Mouse (Mus musculus): Measurements from ENCODE around the gene Trak2. TPM values are rescaled to one million over a fixed set of nuclear protein-coding genes. Genes with fewer than 3 reads are reported as not detected.

The Trak2 gene
- 29.6 and 32.6 TPM in 2 replicates for polyA plus RNA-seq (2014; fragmentation: Nextera tagmentation; extraction: Ambion mirVana)

DNA sequence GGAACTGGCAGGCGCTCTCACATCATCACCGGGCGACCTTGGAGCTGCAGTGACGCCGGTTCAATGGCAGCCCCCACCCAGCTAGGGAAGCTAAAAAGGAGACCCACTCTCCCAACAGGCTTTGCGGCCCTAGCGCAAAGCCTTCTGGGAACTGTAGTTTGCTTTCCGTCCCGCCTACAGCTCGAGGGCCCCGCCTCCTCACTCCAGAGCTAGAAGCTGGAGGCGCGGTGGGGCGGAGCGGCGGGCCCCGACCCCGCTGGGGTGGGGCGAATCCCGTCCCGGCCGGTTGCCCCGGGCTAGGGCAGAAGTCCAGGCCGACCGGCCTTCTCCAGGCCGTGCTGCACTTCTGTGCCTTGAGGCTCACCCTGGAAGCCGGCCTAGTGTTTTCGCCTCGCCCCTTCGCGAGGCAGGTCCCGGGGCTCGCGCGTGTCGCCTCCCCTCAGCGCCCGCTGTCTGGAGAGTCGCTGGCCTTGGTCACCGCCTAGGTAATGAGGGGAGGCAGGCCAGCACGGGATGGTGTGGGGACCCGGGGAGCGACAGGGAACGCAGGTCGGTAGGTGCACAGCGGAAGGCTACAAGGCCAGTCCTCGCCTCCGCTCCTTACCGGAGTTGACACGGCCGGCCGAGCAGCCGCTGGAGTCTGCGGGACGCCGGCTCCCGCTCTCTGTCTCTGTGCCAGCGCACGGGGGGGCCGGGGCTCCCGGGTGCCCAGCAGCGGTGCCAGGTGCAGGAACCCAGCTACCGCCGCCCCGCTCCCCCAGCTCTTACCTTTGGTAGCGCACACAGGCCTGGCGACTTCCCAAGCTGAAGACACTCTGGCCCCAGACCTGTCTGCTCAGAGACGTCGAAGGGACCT is at the start of gene Trak2, which contains the start of gene Stradb:
Trak2 (minus strand) TSS at position 65 of the 856 bp plus-strand sequence.
Stradb (plus strand) TSS at position 157 of the 856 bp plus-strand sequence.
- Histone ChIP-seq H3K27me3 (ENCODE audit: control insufficient read depth, insufficient read depth, low read length) (no peaks in the 10 kb centered on the region), H3K27ac (replicated peaks in 1 of 2; ENCODE audit: control insufficient read depth in 1 of 2, insufficient read depth in 1 of 2, low read depth in 2 of 2, low read length in 2 of 2) (peak within 1 kb of the TSS; percentile 78 to 93), H3K4me1 (ENCODE audit: control insufficient read depth in 2 of 2, insufficient read depth in 2 of 2, low read length in 2 of 2) (peaks cover 9 to 34% of the 10 kb centered on the region in 2 experiments), H3K4me2 (ENCODE audit: low read length) (peak within 1 kb of the TSS; percentile 77), H3K4me3 (ENCODE audit: control insufficient read depth in 1 of 2, insufficient read depth in 1 of 2, low read depth in 1 of 2, low read length in 2 of 2) (peak within 1 kb of the TSS; percentile 70 to 93), H3K36me3 (ENCODE audit: control insufficient read depth, insufficient read depth, low read length) (0 out of 2 replicates have a peak, but pooled peaks cover 6% of the 10 kb centered on the region), H3K9ac (ENCODE audit: low read length) (peak within 1 kb of the TSS; percentile 94), H3K9me3 (ENCODE audit: control insufficient read depth, low read length) (no peaks in the 10 kb centered on the region)
- peak; percentile 96 for ATAC-seq (ENCODE audit: insufficient number of reproducible peaks, insufficient read depth, low FRiP score, low read depth)
- WGBS, result under 1% methylated on average over 69 of the region's 69 CpGs

DNA sequence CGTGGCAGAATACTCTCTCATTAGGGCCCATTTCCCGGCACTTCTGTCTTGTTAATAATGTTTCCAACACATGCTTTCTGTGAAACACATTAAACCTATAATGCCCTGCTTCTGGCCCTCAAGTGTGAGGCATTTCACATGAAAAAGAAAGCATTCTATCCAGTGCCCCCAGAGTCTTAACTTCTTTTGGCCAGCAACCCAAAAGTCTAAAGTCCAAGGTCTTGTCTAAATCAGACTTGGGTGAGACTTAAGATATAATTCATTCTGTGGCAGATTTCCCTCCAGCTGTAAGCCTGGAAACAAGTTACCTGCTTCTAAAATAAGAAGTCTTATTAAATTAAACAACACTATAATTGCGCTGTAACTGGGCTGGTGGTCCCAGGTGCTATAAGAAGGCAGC is 48.3 kb upstream of the Trak2 start:
- Histone ChIP-seq H3K27me3 (ENCODE audit: control insufficient read depth, insufficient read depth, low read length) (no peaks in the 10 kb centered on the region), H3K4me2 (ENCODE audit: low read length) (no peak overlapping the region), H3K9ac (ENCODE audit: low read length) (no peak overlapping the region), H3K4me1 (ENCODE audit: control insufficient read depth in 2 of 2, insufficient read depth in 2 of 2, low read length in 2 of 2) (no peaks in the 10 kb centered on the region), H3K9me3 (ENCODE audit: control insufficient read depth, low read length) (no peaks in the 10 kb centered on the region), H3K36me3 (ENCODE audit: control insufficient read depth, insufficient read depth, low read length) (no peaks in the 10 kb centered on the region), H3K4me3 (ENCODE audit: control insufficient read depth in 1 of 2, insufficient read depth in 1 of 2, low read depth in 1 of 2, low read length in 2 of 2) (no peak overlapping the region), H3K27ac (replicated peaks in 1 of 2; ENCODE audit: control insufficient read depth in 1 of 2, insufficient read depth in 1 of 2, low read depth in 2 of 2, low read length in 2 of 2) (no peak overlapping the region)
- WGBS, result 73% methylated on average over 3 of the region's 3 CpGs
- no peak for ATAC-seq (ENCODE audit: insufficient number of reproducible peaks, insufficient read depth, low FRiP score, low read depth)

DNA sequence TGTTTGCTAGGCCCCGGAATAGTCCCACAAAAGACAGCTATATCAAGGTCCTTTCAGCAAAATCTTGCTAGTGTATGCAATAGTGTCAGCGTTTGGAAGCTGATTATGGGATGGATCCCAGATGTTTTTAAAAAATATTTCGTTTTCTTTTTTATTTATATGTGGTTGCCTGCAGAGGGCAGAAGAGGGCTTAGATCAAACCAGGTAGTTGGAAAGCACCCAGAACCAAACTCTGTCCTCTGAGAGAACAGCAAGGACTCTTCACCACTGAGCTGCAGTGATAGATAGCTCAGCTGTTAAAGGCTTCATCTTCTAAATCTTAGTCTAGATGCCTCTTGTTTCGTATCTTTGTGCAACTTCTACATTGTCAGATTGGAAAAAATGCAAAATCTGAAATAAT is 36.0 kb upstream of the Trak2 start:
- H3K9ac ChIP-seq (ENCODE audit: low read length), result no peak overlapping the region
- no peak overlapping the region for H3K4me2 ChIP-seq (ENCODE audit: low read length)
- 34% methylated on average over 4 of the region's 4 CpGs for WGBS
- no peak overlapping the region for H3K4me3 ChIP-seq (ENCODE audit: control insufficient read depth in 1 of 2, insufficient read depth in 1 of 2, low read depth in 1 of 2, low read length in 2 of 2)
- ATAC-seq (ENCODE audit: insufficient number of reproducible peaks, insufficient read depth, low FRiP score, low read depth), result no peak
- no peaks in the 10 kb centered on the region for H3K27me3 ChIP-seq (ENCODE audit: control insufficient read depth, insufficient read depth, low read length)
- no peaks in the 10 kb centered on the region for H3K9me3 ChIP-seq (ENCODE audit: control insufficient read depth, low read length)
- no peaks in the 10 kb centered on the region for H3K4me1 ChIP-seq (ENCODE audit: control insufficient read depth in 2 of 2, insufficient read depth in 2 of 2, low read length in 2 of 2)
- no peaks in the 10 kb centered on the region for H3K36me3 ChIP-seq (ENCODE audit: control insufficient read depth, insufficient read depth, low read length)
- no peak overlapping the region for H3K27ac ChIP-seq (replicated peaks in 1 of 2; ENCODE audit: control insufficient read depth in 1 of 2, insufficient read depth in 1 of 2, low read depth in 2 of 2, low read length in 2 of 2)

DNA sequence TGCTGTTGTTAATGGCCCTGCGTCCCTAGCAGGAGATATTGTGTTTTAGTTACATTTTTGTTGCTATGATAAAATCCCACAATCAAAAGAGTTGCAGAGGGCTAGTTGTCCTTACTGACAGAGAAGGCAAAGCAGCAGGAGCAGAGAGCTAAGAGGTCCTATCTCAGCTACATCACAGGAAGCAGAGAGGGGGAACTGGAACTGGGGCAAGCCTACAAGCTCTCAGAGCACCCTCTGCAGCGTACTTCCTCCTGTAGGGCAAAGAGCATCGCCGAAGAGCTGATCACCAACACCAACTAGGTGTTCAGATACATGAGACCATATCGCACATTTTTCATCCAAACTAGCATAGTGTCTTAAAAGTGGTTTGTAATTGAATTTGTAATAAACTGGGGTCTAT is 22.1 kb upstream of the Trak2 start:
- H3K4me1 ChIP-seq (ENCODE audit: control insufficient read depth in 2 of 2, insufficient read depth in 2 of 2, low read length in 2 of 2), result no peaks in the 10 kb centered on the region
- no peak overlapping the region for H3K27ac ChIP-seq (replicated peaks in 1 of 2; ENCODE audit: control insufficient read depth in 1 of 2, insufficient read depth in 1 of 2, low read depth in 2 of 2, low read length in 2 of 2)
- H3K27me3 ChIP-seq (ENCODE audit: control insufficient read depth, insufficient read depth, low read length), result no peaks in the 10 kb centered on the region
- H3K9ac ChIP-seq (ENCODE audit: low read length), result no peak overlapping the region
- no peaks in the 10 kb centered on the region for H3K9me3 ChIP-seq (ENCODE audit: control insufficient read depth, low read length)
- ATAC-seq (ENCODE audit: insufficient number of reproducible peaks, insufficient read depth, low FRiP score, low read depth), result no peak
- H3K4me3 ChIP-seq (ENCODE audit: control insufficient read depth in 1 of 2, insufficient read depth in 1 of 2, low read depth in 1 of 2, low read length in 2 of 2), result no peak overlapping the region
- WGBS, result 84% methylated on average over 5 of the region's 5 CpGs
- peaks cover 32% of the 10 kb centered on the region for H3K36me3 ChIP-seq (ENCODE audit: control insufficient read depth, insufficient read depth, low read length)
- no peak overlapping the region for H3K4me2 ChIP-seq (ENCODE audit: low read length)

DNA sequence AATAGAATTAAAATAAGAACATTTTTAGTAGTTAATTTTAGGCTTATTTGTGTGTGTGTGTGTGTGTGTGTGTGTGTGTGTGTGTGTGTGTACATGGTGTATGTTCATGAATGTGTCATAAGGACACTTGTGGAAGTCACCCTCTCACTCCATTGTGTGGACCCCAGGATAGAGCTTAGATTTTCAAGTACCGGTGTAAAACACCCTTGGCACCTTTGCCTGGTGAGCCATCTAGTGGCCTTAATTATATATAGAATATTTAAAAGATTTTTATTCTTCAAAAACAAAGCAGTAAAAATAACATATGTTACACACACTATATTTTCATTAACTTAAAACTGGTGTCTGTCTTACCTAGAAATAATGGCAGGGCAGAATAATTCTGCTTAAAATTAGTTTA is 20.5 kb upstream of the Trak2 start:
- H3K4me2 ChIP-seq (ENCODE audit: low read length), result no peak overlapping the region
- no peak overlapping the region for H3K9ac ChIP-seq (ENCODE audit: low read length)
- H3K4me1 ChIP-seq (ENCODE audit: control insufficient read depth in 2 of 2, insufficient read depth in 2 of 2, low read length in 2 of 2), result no peaks in the 10 kb centered on the region
- H3K27me3 ChIP-seq (ENCODE audit: control insufficient read depth, insufficient read depth, low read length), result no peaks in the 10 kb centered on the region
- H3K4me3 ChIP-seq (ENCODE audit: control insufficient read depth in 1 of 2, insufficient read depth in 1 of 2, low read depth in 1 of 2, low read length in 2 of 2), result no peak overlapping the region
- H3K9me3 ChIP-seq (ENCODE audit: control insufficient read depth, low read length), result no peaks in the 10 kb centered on the region
- peaks cover 40% of the 10 kb centered on the region for H3K36me3 ChIP-seq (ENCODE audit: control insufficient read depth, insufficient read depth, low read length)
- WGBS, result 14% methylated on average over 1 of the region's 1 CpGs
- ATAC-seq (ENCODE audit: insufficient number of reproducible peaks, insufficient read depth, low FRiP score, low read depth), result no peak
- no peak overlapping the region for H3K27ac ChIP-seq (replicated peaks in 1 of 2; ENCODE audit: control insufficient read depth in 1 of 2, insufficient read depth in 1 of 2, low read depth in 2 of 2, low read length in 2 of 2)

DNA sequence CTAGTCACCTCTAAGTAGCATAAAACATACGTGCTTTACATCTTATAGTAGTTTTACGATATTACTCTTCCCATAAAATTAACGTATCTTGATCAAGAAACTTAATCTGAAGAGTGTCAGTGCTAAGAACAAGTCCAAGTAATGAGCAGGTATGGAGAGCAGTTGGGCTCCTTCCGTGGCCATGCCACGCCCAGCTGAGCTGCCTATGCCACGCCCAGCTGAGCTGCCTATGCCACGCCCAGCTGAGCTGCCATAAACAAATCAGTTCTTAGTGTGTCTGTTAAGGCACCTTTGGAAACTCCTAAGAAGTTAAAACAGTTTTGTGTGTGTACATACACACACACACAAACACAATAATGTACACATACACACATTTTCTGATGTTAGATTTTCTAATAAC is 19.9 kb upstream of the Trak2 start:
- Histone ChIP-seq H3K9ac (ENCODE audit: low read length) (no peak overlapping the region), H3K4me3 (ENCODE audit: control insufficient read depth in 1 of 2, insufficient read depth in 1 of 2, low read depth in 1 of 2, low read length in 2 of 2) (no peak overlapping the region), H3K4me2 (ENCODE audit: low read length) (no peak overlapping the region), H3K9me3 (ENCODE audit: control insufficient read depth, low read length) (no peaks in the 10 kb centered on the region), H3K27me3 (ENCODE audit: control insufficient read depth, insufficient read depth, low read length) (no peaks in the 10 kb centered on the region), H3K4me1 (ENCODE audit: control insufficient read depth in 2 of 2, insufficient read depth in 2 of 2, low read length in 2 of 2) (no peaks in the 10 kb centered on the region), H3K36me3 (ENCODE audit: control insufficient read depth, insufficient read depth, low read length) (peaks cover 45% of the 10 kb centered on the region), H3K27ac (replicated peaks in 1 of 2; ENCODE audit: control insufficient read depth in 1 of 2, insufficient read depth in 1 of 2, low read depth in 2 of 2, low read length in 2 of 2) (no peak overlapping the region)
- WGBS, result 80% methylated on average over 7 of the region's 7 CpGs
- ATAC-seq (ENCODE audit: insufficient number of reproducible peaks, insufficient read depth, low FRiP score, low read depth), result no peak

DNA sequence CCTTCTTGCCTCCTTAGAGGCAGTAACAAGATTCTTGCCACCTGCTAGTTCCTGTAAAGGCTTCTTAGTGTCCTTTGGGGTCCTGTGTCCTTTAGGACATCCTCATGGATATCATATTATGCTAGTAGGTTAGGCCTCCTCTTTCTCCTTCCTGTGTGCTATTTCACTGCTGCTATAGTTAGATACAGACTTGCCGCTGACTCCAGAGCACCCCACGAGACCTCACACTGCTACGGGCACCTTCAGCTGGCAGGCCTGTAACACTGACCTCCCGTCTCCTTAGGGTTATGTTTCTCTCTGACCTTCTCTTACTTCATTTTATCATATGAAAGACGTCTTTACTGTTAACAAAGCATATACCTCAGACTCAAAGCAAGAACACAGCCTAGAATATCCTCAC is 11.4 kb upstream of the Trak2 start:
- 79% methylated on average over 5 of the region's 5 CpGs for WGBS
- no peak overlapping the region for H3K4me3 ChIP-seq (ENCODE audit: control insufficient read depth in 1 of 2, insufficient read depth in 1 of 2, low read depth in 1 of 2, low read length in 2 of 2)
- no peak overlapping the region for H3K27ac ChIP-seq (replicated peaks in 1 of 2; ENCODE audit: control insufficient read depth in 1 of 2, insufficient read depth in 1 of 2, low read depth in 2 of 2, low read length in 2 of 2)
- ATAC-seq (ENCODE audit: insufficient number of reproducible peaks, insufficient read depth, low FRiP score, low read depth), result no peak
- no peak overlapping the region for H3K4me2 ChIP-seq (ENCODE audit: low read length)
- no peaks in the 10 kb centered on the region for H3K9me3 ChIP-seq (ENCODE audit: control insufficient read depth, low read length)
- no peaks in the 10 kb centered on the region for H3K4me1 ChIP-seq (ENCODE audit: control insufficient read depth in 2 of 2, insufficient read depth in 2 of 2, low read length in 2 of 2)
- H3K27me3 ChIP-seq (ENCODE audit: control insufficient read depth, insufficient read depth, low read length), result no peaks in the 10 kb centered on the region
- peaks cover 45% of the 10 kb centered on the region for H3K36me3 ChIP-seq (ENCODE audit: control insufficient read depth, insufficient read depth, low read length)
- H3K9ac ChIP-seq (ENCODE audit: low read length), result no peak overlapping the region

All from heart, embryonic 14.5 days (tissue).